Mouse (Mus musculus) activated CD4-positive, CD25-positive, alpha-beta regulatory T cell, adult 4 months (primary cell): ENCODE data around the gene Galnt18. TPM values are rescaled to one million over a fixed set of nuclear protein-coding genes. Genes with fewer than 3 reads are reported as not detected.

Experiments
- ATAC-seq: one replicate; pipeline ENCODE4 v1.8.0; 2017
- polyA plus RNA-seq, 2 experiments: library from polyadenylated mRNA; unstranded; fragments of 100-300 nt; shearing (Covaris generic); gene quantifications; one replicate each; pipeline ENCODE4 v1.2.1; 2017

The Galnt18 gene
- not detected for polyA plus RNA-seq

DNA sequence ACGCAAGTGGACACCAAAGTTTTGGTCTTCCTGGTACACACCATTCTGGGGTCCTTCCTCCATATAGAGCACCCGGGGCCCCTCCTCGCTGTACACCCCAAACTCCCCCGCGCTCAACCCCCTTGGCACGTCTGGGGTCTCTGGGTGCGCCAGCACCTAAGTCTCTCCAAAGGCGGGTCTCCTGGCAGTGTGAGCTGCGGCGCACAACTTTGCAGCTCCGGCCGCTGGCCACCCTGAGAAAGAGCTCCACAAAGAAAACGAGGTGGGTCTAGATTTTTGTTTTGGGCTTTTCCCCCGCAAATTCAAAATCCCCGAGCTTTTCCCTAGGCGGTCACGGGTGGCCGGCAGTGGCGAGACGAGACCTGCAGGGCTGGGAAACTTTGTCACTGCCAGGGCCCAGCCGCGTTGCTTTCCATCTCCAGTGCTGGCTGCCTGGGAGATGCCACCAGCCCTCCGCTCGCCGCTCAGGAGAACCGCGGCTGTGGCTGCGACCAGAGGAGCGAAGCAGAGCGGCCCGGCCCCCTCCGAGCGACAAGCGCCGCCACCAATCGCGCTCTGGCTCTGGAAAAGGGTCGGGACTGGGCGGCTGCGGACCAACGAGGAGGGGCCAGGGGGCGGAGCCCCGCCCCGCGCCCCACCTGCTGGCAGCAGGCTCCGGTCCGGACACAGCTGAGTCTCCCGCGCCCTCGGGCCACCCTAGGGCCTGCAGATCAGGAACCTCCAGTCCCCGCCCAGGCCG is at the start of gene Galnt18:
Galnt18 (minus strand) TSS at position 474 of the 739 bp plus-strand sequence.
- no peak for ATAC-seq

GRCm38 (mm10) chr7:111827337-111827736 is 47.6 kb upstream of the Galnt18 start:
- no peak for ATAC-seq

GRCm38 (mm10) chr7:111813093-111813492 is 33.3 kb upstream of the Galnt18 start:
- no peak for ATAC-seq

GRCm38 (mm10) chr7:111811036-111811435 is 31.3 kb upstream of the Galnt18 start:
- ATAC-seq: no peak

DNA sequence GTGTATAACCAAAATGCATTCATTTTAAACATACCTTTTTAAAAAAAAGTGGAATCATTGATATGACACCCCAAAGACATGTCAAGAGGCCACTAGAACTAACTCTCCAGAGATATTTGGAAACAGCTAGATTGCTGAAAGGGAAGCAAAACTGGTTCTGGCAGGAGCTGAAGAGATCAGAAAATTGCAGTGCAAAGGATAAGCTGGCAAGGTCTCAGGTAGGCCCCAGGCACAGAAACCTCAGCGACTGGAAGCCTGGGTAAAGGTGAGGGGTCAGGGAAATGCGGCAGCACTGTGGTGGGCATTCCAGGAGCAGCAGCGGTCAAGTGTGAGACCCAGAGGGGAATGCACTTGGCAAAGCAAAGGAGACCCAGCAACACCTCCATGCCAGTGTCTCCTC is 30.0 kb upstream of the Galnt18 start:
- ATAC-seq: no peak

DNA sequence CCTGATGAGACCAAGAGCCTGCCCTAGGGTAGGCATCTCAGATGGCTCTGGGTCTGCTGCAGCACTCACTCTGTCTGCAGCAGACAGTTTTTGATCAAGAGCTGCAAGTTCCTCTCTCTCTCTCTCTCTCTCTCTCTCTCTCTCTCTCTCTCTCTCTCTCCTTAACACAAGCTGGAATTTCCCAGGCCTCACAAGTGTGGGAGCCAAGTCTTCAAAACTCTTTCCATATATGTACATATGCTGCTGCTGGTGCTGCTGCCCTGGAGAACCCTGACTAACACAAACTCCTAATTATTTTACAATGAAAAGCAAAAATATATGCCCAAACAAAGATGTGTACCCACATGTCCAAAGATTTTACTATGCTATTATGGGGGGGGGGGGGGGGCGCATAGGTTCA is 26.3 kb upstream of the Galnt18 start:
- ATAC-seq: no peak

- no peak for ATAC-seq
Observed at GRCm38 (mm10) chr7:111804646-111805045, 24.9 kb upstream of the Galnt18 start.

DNA sequence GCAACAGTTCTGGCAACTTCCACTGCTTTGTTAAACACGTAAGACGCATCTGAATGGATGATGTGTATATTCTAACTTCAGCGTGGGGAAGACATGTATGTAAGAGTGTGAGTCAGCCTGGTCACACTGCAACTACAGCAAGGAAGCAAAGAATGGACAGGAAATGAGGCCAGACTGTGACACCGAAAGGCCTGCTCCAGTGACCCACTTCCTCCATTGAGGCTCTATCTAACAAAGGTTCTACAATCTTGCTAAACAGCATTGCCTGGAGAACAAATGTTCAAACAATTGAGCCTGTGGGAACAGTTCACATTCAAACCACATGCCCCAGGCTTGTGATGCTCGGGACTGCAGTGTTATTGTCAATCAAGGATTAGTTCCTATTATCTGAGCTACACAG is 21.0 kb upstream of the Galnt18 start:
- no peak for ATAC-seq

DNA sequence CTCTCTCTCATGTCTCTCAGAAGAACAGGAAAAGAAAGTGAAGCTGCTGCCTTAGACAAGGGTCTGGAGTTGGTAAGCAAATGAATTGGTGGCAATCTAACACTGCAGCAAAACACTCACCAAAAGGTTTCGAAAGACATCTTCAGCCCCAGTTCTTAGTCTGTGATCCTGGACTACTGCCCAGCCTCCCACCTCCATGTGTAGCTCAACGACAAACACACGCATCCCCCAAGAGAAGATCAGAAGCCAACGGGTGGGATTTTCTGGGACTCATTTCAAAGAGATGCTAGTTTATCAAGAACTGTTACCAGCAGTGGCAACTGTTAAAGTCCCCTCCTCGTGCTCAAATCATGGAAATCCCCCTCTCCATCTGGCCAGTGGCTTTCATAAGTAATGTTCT is 20.3 kb upstream of the Galnt18 start:
- no peak for ATAC-seq

- no peak for ATAC-seq
Observed at GRCm38 (mm10) chr7:111799021-111799420, 19.2 kb upstream of the Galnt18 start.

GRCm38 (mm10) chr7:111797337-111798010 is 17.7 kb upstream of the Galnt18 start:
- ATAC-seq: no peak

GRCm38 (mm10) chr7:111795059-111795458 is 15.3 kb upstream of the Galnt18 start:
- no peak for ATAC-seq

DNA sequence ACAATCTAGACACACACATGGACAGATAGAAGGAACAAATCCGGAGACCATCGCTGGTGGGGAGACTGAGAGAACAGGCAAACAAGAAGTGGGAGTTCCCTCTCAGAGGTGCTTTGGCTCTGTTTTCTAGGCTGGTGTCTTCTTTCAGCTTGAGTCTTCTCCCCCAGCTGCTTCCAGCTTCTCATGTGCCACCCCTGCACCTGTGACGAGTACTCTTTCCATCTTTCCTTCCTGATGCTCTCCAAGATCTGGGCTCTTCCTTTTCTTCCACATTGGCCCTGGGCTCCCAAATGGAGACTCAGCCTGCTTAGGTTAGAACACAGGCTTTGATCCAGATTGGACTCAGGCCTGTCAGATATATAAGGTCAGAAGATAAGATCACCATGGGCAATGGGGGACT is 12.4 kb upstream of the Galnt18 start:
- ATAC-seq: no peak

GRCm38 (mm10) chr7:111791347-111791746 is 11.6 kb upstream of the Galnt18 start:
- no peak for ATAC-seq

DNA sequence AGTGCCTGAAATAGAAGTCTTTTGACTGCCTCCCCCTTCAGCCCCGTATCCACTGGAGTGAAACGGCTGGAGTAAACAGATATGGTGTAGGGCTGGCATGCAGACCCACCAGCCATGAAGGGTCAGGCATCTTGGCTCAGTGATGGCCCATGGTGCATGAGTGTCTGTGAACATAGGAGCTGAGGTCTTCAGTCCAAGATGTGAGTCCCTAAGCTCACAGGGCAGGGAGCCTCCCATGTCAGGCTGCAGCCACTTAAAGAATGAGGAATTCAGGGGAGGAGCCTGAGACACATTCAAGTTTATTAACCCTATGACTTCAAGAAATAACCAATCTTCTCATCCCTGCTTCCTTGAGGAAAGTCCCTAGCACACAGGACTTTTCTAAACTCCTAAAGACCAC is 8.1 kb upstream of the Galnt18 start:
- no peak for ATAC-seq

DNA sequence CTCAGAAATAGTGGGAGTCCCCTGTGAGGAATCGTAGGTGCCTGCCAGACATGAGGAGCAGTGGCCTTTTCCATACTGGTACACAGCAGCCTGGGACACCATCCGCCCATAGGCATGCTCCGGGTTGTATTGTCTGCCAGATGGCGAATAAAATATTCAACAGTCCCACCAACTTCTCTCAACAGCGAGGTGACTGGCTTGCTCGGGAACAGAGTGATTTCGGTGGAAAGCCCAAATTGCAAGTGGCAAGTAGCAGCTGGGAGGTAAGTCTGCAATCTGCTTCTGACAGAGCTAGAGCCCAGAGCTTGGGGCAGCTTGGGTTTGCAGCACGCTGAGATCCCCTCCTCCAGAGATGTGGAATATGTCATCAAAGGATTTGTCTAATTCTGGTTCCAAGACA is 5.7 kb upstream of the Galnt18 start:
- no peak for ATAC-seq

GRCm38 (mm10) chr7:111782126-111782525 is 2.3 kb upstream of the Galnt18 start:
- ATAC-seq: no peak

- no peak for ATAC-seq
Observed at GRCm38 (mm10) chr7:111781316-111781715, 1.5 kb upstream of the Galnt18 start.

- no peak for ATAC-seq
Observed at GRCm38 (mm10) chr7:111778789-111779503, 831 bp downstream of the Galnt18 start.

DNA sequence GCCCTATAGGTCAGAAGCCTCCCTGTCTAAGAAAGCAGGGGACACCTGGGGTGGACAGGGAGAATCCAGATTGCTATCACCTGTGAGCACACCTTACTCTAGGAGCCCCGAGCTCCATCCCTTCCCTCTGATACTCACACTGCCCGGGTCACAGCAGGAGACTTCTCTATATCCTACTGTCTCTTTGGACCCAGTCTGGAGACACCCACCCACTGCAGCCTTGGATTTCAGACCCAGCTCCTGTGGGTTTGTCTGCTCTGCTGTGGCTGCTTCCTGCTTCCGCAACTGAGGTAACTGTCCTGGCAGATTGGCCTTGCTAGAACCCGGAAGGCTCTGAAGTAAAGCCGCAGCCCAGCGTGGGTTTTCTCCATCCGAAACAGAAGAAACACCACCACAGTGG is 1.6 kb downstream of the Galnt18 start:
- no peak for ATAC-seq

DNA sequence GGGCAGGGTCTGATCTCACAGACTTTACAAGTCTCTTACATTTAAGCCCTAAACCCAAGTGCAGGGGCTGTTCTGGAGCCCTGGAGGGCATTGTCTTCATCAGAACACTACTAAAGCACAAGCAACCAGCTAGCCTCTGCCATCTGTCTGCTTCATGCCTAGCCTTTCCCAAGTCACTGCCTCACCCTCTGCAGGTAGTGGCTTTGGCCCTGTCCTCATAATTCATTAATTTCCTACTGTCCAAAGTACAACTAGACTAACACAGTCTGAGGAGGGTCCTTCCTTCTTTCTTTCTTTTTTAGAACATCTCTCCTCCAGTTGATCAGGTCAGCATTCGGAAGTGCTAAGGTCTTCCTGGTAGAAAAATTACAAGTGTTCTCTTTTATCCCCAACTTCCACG is 2.6 kb downstream of the Galnt18 start:
- ATAC-seq: no peak

DNA sequence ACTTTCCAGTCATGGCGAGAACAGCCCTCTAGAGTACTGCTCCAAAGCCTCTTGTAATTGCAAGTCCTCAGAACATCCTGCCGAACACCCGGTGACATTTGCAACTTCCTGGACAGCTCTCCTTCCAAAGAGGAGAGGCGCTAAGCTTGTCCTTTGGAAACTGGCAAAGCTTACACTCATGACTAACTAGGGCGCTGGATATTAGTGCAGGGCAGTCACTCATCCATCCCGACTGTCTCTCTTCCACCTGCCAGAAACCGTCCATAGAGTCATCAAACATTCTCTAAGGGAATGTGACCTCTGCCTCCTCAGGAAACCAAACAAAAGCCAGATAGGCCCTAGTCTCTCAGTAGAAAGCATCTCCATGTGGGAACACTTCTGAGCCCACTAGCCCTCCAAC is 3.6 kb downstream of the Galnt18 start:
- no peak for ATAC-seq

DNA sequence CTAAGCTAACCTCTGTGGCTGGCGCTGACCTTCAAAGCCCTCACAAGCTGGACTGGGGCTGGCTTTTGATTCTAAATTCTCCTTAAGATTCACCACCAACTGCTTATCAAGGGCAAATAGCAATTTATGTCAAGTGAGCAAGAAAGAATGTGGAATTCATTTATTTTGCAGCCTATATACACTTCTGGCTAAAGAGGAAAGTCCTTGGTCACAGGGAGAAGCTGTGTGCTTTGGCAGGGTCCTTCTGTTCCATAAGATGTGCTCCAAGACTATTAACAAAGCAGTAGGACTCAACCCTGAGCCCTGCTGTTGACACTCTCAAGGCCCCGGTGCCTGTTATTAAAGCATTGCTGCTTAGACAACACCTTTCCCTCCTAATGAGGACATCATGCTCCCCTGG is 7.4 kb downstream of the Galnt18 start:
- no peak for ATAC-seq
